Mouse (Mus musculus) gastrocnemius, postnatal 4 days (tissue): ENCODE results near the gene Tmem97. TPM values are rescaled to one million over a fixed set of nuclear protein-coding genes. Genes with fewer than 3 reads are reported as not detected.
"Not testable (repeated sequence)": the region's sequence is repeated elsewhere in the genome, so short reads cannot be mapped to it uniquely, and the experiment has no call there.

Experiments used
- DNase-seq, 2 experiments: peaks; one replicate each; pipeline ENCODE4 v3.0.0; 2021 to 2022; ENCODE audit warnings: low spot score in 2 of 2, mixed read lengths in 2 of 2
- long read RNA-seq, 2 experiments: library from polyadenylated mRNA; stranded (forward); transcript quantifications; one replicate each; pipeline ENCODE4 v2.0.0; 2021
- total RNA-seq, 2 experiments: library from RNA; stranded (reverse); gene quantifications; 2 replicates each; pipeline ENCODE4 v1.2.3; 2021

The Tmem97 gene
- total RNA-seq: 10 to 100 TPM; 21.8 to 22.4 TPM
- long read RNA-seq, experiment 1, transcript Tmem97-201 (3 exons, 1,375 nt): major isoform, 24 of 24 reads
- long read RNA-seq, experiment 1, partial matches to known transcripts: 0 of 24 reads
- long read RNA-seq, experiment 1, other reads (novel, unspliced or antisense): 0 of 24 reads
- long read RNA-seq, experiment 2, transcript Tmem97-201 (3 exons, 1,375 nt): major isoform, 27 of 28 reads
- long read RNA-seq, experiment 2, partial matches to known transcripts: 0 of 28 reads
- long read RNA-seq, experiment 2, other reads (novel, unspliced or antisense): 1 of 28 reads

GRCm38 (mm10) chr11:78550168-78551058, at the start of gene Tmem97:
TSS of gene Tmem97 (minus strand) at chr11:78550777.
- DNase-seq: peak; percentile 82 to 94

- DNase-seq: no peak
Measured at GRCm38 (mm10) chr11:78600051-78600450, 49.5 kb upstream of the Tmem97 start.

- DNase-seq: no peak
Measured at GRCm38 (mm10) chr11:78598763-78599415, 48.3 kb upstream of the Tmem97 start.

GRCm38 (mm10) chr11:78596750-78597149, 46.2 kb upstream of the Tmem97 start:
- no peak for DNase-seq

- no peak for DNase-seq
Measured at GRCm38 (mm10) chr11:78595773-78596172, 45.2 kb upstream of the Tmem97 start.

GRCm38 (mm10) chr11:78594271-78594964, 43.8 kb upstream of the Tmem97 start:
- no peak for DNase-seq

GRCm38 (mm10) chr11:78587677-78588076, 37.1 kb upstream of the Tmem97 start:
- DNase-seq: not testable (repeated sequence)

- no peak for DNase-seq
Measured at GRCm38 (mm10) chr11:78586099-78586498, 35.5 kb upstream of the Tmem97 start.

GRCm38 (mm10) chr11:78582848-78583247, 32.3 kb upstream of the Tmem97 start:
- no peak for DNase-seq

GRCm38 (mm10) chr11:78574975-78575374, 24.4 kb upstream of the Tmem97 start:
- DNase-seq: no peak

GRCm38 (mm10) chr11:78574536-78574935, 24.0 kb upstream of the Tmem97 start:
- DNase-seq: no peak

GRCm38 (mm10) chr11:78574031-78574430, 23.5 kb upstream of the Tmem97 start:
- not testable (repeated sequence) for DNase-seq

GRCm38 (mm10) chr11:78571854-78572253, 21.3 kb upstream of the Tmem97 start:
- no peak for DNase-seq

GRCm38 (mm10) chr11:78571441-78571840, 20.9 kb upstream of the Tmem97 start:
- no peak for DNase-seq

GRCm38 (mm10) chr11:78569806-78570205, 19.2 kb upstream of the Tmem97 start:
- no peak for DNase-seq

- no peak for DNase-seq
Measured at GRCm38 (mm10) chr11:78568827-78569226, 18.2 kb upstream of the Tmem97 start.

GRCm38 (mm10) chr11:78567614-78568013, 17.0 kb upstream of the Tmem97 start:
- no peak for DNase-seq

- DNase-seq: no peak
Measured at GRCm38 (mm10) chr11:78566775-78567174, 16.2 kb upstream of the Tmem97 start.

GRCm38 (mm10) chr11:78560447-78560846, 9.9 kb upstream of the Tmem97 start:
- peak in 1 of 2 experiments; percentile 54 for DNase-seq

- no peak for DNase-seq
Measured at GRCm38 (mm10) chr11:78557241-78557640, 6.7 kb upstream of the Tmem97 start.

GRCm38 (mm10) chr11:78556070-78556469, 5.5 kb upstream of the Tmem97 start:
- no peak for DNase-seq
